Mouse (Mus musculus) layer of hippocampus, adult 9-11 months (tissue): ENCODE results near the gene Anapc4.

Experiments used
- DNase-seq: peaks from one replicate; pipeline ENCODE4 v3.0.0; 2022

Gene Anapc4

DNA sequence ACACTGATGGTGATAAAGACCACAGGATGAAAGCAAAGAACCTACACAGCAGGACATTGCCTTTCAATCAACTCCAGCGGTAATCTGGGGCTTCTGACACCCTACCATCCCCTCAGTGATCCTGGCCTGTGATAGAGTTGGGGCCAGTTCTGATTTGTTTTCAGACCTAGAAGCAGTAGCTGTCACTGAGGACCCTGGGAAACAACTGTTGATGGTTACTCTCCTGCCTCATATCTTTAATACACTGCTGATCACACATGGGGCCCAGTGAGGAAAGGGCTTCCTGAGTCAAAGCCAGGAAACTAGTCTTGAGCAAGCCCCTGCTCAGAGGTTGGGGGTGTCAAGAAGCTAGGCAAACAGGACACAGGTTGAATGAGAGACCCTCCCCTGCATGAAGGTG is 37.6 kb downstream of the Anapc4 start:
- no peak for DNase-seq

DNA sequence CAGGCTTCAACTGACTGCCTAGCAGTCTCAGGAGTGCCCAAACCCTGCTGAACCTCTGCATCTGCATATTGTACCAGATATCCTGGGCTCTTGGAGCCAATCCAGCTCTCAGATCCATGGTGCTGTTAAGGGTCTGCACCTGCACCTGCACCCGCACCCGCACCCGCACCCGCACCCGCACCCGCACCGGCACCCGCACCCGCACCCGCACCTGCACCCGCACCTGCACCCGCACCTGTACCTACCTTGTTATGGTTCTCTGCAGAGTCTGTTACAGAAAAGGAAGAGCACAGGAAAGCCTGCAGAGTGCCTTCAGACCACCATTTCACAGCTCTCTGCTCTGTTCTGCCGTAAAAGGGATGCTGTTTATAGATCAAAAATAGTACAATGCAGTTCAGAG is 38.2 kb downstream of the Anapc4 start:
- no peak for DNase-seq

DNA sequence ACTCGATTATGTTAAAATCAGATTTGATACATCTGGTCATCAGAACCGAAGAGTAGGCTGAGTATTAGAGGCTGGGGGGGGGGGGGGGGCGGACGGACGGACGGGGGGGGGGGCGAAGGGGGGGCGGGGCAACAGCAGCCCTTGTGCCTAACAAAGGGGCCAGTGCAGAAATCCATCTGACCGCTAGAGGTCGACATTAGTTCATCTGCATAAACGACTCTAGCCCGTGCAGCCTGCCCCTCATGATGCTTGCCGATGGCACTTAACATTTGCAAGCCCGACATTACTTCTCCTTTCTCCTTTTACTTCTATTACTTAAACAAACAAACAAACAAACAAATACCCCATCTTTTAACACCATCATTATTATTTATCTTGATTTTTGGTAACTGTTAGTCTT is 45.0 kb downstream of the Anapc4 start:
- DNase-seq: peak; percentile 52

DNA sequence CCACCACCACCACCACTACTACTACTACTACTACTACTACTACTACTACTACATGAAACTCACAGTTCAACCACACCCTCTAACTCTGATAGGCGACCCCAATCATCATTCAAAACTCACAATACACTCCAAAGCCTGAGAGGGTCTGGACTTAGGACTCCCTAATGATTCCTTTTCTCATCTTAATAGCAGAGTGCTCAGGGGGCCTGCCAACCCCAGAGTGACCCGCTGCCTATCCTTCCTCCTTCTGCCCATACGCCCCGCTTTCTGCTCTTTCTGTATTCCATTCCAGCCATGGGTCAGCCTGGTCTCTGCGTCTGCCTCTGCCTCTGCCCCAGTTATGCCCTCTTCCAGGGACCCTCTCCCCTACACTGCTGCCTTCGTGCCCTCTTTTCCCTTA is 46.1 kb downstream of the Anapc4 start:
- no peak for DNase-seq

DNA sequence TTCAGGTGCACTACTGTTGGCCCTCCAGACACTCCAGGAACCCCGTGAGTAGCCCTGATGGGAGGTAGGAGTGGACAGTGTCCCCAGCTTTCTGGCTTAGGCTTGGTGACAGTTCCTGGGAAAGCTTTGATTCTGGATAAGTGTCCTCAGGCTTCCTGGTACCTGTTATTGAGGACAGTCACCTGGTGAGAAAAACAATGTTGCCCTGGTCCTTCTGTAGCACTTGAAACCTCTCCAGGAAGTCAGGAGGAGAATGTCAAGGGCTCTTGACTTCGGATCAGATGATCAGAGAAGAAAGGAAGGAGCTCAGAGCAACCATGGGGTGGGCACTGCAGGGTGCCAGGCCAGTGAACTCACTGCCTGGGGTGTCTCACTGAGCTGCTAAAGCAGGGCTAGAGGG is 48.6 kb downstream of the Anapc4 start:
- no peak for DNase-seq

DNA sequence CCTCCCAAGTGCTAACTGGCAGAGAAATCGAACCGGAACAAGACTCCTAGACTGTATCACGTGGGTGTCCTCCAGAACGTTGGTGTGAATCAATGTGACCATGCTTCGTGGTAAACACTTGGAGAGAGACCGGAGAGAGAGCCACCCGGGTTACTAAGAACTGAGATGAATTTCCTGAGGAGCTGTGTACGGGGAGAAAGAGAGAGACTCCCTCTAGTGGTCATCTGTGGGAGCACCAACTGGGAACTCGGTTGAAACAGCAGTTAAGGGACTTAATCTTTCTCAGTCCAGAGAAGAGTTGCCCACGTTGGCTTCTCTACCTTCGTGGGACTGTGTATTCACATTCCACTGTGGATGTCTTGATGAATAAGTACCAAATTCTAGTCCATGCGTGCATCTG is 53.3 kb downstream of the Anapc4 start:
- peak; percentile 18 for DNase-seq

DNA sequence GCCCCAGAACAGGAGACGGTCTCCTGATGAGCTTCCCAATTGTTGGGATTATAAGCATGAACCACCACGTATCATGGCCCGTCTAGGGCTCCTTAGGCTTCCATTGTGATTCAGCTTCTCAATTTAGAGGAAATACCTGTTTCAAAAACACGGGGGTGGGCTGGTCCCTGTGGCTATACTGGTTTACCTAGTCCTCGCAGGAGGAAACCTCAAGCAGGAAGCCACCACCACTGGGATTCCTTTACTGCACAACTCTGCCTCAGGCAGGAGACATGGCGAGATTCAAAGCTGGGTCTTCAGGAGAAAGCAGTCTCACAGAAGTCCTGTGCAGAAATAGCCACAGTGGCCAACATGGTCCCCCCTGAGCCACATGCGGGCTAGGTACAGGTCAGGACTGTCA is 56.1 kb downstream of the Anapc4 start:
- DNase-seq: no peak

DNA sequence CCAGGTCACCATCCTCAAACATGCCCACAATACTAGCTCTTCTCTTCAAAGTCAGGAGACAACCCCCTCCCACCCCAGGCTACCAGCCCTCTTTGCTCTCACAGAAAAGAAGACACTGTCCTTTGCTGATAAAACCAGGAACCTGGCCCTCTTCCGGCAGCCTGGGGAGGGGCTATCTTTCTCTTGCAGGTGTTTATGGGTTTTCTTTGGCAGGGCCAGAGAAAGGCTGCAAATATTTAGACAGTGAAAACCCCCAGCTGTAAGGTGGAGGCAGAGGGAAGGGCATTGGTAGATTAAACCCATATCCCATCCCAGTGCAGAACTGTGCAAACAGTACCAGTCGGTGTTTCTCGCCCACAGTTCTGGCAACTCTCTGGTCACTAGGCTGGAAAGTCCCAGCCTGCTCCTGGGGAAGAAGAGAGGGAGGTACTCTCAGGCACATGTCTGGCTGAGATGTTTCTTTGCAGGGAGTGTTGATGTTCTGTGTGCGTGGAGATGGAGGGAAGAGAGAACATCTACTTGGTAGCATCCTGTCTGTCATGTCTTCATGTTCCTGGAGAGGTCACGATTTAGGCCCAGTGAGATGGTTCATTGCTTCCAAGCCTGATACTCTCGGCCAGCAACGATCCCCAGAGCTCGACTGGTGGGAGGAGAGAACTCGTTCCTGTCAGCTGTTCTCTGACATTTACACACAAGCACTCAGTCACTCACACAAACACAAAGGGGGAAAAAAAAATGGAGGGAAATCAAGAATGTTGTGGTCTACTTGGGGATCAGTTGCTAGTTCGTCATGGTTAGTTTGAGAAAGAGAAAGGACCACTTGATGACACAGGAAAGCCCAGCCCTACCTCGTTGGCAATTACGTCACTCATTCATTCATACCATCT is 58.4 kb downstream of the Anapc4 start:
- no peak for DNase-seq

DNA sequence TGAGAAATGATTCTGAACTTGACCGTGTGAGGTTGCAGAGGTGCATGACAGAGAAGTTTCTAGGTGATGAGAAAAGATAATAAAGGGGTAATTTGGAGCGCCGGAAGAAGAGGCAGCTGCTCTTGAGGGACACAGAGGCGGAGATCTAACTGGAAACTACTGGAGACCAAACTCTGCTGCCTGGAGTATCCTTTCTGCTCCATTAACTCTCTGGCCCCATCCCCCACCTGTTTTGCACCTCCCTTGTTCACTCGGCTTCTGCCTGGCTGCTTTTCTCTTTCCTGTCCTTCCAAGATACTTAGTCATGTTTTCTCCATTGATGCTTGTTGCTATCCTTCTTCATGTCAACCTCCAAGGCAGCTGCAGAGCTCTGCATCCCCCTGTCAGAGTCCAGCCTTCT is 60.1 kb downstream of the Anapc4 start:
- DNase-seq: no peak

DNA sequence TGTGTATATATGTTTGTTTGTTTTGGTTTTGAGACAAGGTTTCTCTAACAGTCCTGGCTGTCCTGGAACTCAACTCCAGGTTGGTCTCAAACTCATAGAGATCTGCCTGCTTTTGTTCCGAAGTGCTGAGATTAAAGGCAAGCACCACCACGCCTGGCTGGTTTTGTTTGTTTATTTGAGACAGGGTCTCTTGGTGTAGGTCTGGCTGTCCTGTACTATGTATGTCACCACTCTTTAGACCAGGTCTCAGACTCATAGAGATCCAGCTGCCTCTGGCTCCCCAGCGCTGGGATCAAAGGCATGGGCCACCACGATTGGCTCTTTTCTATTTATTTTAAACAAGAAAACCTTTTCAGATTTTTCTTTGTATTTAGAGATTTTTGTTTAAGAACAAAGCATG is 70.4 kb downstream of the Anapc4 start:
- DNase-seq: no peak

DNA sequence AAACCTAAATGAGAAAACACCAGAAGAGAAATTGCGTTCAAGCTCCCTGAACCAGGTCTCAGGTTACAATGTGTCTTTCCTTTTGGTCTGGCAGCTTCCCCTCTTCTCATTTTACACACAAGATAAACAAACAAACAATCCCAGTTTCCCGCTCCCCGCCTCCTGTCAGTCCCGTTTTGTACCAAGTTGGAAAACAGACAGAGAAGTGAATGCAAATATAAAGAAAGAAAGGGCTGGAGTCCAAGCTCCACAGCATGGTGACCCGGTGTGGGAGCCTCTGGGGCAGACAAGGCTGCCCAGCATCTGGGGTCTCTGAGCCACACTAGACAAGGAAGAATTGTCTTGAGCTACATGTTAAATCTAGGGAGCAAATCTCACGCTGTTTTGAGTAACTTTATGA is 70.9 kb downstream of the Anapc4 start:
- no peak for DNase-seq

DNA sequence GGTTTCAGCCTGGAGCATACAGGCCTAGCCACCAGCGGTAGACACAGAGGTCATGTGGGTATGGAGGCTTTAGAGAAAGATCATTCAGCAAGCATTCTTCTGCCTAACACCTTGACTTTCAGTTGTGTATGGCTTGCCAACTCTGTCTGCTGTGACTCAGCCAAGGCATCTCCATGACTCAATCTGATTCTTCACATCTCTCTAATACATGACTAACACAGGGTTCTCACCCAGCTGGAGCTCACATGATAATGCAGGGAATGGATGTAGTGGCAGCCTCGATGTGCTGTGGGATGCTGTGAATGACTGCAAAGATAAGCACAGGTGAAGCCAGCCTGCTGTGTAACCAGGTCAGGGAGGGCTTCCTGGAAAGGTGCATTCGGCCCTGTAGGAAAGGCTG is 74.4 kb downstream of the Anapc4 start:
- peak; percentile 8 for DNase-seq

DNA sequence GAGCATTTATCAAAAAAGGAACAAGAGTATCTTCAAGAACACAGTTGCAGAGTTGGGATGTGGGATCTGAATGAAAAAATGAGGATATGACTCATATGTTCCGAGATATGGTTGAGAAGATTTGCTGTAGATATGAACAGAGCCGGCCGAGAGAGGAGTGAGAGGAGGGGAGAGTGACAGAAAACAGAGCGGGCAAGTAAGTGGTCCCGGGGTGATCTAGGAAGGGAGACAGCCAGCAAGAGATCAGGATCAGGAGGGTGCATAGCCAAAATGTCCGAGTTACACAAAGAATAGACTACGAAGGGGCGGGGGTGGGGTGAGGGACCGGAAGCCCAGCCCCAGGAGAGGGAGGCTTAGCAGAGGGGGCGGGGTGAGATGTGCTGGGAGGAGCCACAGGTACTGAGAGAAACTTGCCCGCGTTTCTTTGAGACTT is 76.4 kb downstream of the Anapc4 start:
- DNase-seq: no peak

DNA sequence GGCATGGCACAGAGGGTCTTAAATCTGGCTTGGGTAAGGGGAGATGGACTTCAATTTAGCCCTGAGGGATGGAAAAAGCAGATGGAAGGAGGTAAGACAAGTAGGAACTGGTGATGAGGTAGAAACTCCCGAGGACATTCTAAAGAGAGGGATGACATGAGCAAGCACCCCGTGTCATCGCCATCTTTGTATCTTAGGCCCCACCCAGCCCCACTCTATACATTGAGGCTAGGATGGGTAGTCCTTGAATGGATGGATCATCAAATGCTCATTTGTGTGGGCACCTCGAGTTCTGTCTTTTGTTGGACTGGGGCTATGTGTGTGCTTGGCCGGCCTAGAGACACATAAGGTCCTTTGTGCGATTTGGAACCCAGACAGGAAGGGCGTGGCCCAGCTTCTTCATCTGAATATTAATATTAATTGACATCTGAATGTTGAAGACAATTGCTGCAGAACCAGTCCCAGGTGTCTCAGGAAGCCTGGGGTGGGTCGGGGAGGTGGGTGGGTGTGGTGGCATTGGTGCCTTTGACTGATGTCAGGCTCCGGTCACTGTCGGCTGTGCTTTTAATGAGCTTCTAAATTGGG is 77.6 kb downstream of the Anapc4 start:
- DNase-seq: no peak

DNA sequence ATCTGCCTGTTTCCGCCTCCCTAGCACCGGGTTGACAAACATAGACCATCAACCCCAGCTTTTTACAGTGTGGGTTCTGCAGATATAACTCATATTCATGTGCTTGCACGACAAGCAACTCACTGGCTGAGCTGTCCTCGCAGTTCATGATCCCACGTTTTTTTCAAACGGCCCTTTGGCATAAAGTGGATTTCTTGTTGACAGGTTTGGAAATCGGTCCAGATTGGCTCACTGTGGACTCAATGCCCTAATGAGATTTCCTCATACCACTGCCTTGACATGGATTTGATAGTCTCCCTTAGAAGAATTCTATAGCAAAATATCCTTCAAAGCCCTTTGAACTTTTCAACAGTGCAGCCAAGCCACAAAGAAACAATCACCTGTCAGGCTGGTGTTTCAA is 79.9 kb downstream of the Anapc4 start:
- no peak for DNase-seq

DNA sequence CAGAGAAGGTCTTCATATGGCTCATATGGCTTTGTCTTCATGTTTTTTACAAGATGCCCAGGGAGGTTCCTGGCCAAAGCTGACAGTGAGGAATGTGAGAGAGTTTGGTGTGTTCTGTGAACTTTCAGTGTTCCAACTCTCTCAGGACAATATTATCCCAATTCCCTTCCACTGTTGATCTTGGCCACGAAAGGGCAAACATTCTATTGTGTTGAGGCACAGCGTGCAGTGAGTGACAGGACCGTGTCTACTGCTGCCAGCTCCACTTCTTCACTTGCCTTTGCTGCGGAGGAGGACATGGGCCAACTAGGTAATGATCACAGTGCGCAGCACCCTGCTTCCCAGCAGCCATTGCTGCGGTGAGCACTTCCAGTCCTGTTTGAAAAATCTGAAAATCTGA is 82.4 kb downstream of the Anapc4 start:
- no peak for DNase-seq
